Mouse (Mus musculus) ovary, postnatal 14 days (tissue): Measurements from ENCODE around the gene Zfp969.
"Not testable (repeated sequence)": the region's sequence is repeated elsewhere in the genome, so short reads cannot be mapped to it uniquely, and the experiment has no call there.

Experiments
- DNase-seq: peaks from one replicate; pipeline ENCODE4 v3.0.0; 2022; ENCODE audit warnings: low spot score

Zfp969 gene

GRCm38 (mm10) chr2:175703546-175703945 is at the start of gene Zfp969:
Gene Zfp969, minus strand, starts transcription at chr2:175703646.
- DNase-seq: not testable (repeated sequence)

GRCm38 (mm10) chr2:175741237-175741636 is 37.8 kb upstream of the Zfp969 start, which contains the start of gene Gm2007:
Gene Gm2007, plus strand, starts transcription at chr2:175741537.
- DNase-seq: not testable (repeated sequence)

GRCm38 (mm10) chr2:175643678-175644077 is 59.8 kb downstream of the Zfp969 start, which contains the start of gene Gm11007:
Gene Gm11007, plus strand, starts transcription at chr2:175643978.
- not testable (repeated sequence) for DNase-seq
